Mouse (Mus musculus) cortical plate, adult 2 months (tissue): ENCODE measurements around the gene Nbeal2.

Source experiments
- CTCF ChIP-seq: fragments of 200-500 bp; IDR thresholded peaks from 2 replicates; pipeline ENCODE4 v1.5.1; 2011; ENCODE audit warnings: mild to moderate bottlenecking, control low read depth, low read length; ENCODE audit not compliant: insufficient read depth; ENCODE audit errors: extremely low read depth
- POLR2A ChIP-seq: fragments of 200-500 bp; IDR thresholded peaks from 2 replicates; pipeline ENCODE4 v1.6.1; 2011; ENCODE audit warnings: mild to moderate bottlenecking, low read length, control low read depth; ENCODE audit not compliant: insufficient read depth; ENCODE audit errors: extremely low read depth

- TF ChIP-seq POLR2A (no peak), CTCF (no peak)
These were observed 8.7 kb downstream of the Nbeal2 start for GRCm38 (mm10) chr9:110645219-110645618.
